Mouse (Mus musculus) G1E (cell line): ENCODE results near the gene Myo1c. TPM values are rescaled to one million over a fixed set of nuclear protein-coding genes. Genes with fewer than 3 reads are reported as not detected.
A peak's percentile ranks its signal among the peaks of the same experiment; 100 is the strongest.

Experiments used
- ATAC-seq: 2 replicates; pipeline ENCODE4 v1.8.0; 2016; ENCODE audit warnings: mild to moderate bottlenecking; ENCODE audit not compliant: insufficient number of reproducible peaks, poor library complexity, low FRiP score, severe bottlenecking; ENCODE audit errors: extremely low read depth
- DNase-seq: peaks from one replicate; pipeline ENCODE4 v3.0.0; 2012; ENCODE audit warnings: low spot score
- H3K27me3 ChIP-seq: 2 replicates; pipeline ENCODE4 v1.6.1; 2012; ENCODE audit warnings: mild to moderate bottlenecking, low read length, inconsistent platforms; ENCODE audit not compliant: insufficient read depth
- H3K36me3 ChIP-seq: replicated peaks from 2 replicates; pipeline ENCODE3; 2012; ENCODE audit warnings: mild to moderate bottlenecking, inconsistent platforms
- H3K4me1 ChIP-seq: 2 replicates; pipeline ENCODE4 v1.6.1; 2012; ENCODE audit warnings: low read depth, low read length, inconsistent platforms, mixed read lengths; ENCODE audit not compliant: insufficient read depth
- H3K4me3 ChIP-seq: 2 replicates; pipeline ENCODE4 v1.5.1; 2012; ENCODE audit warnings: low read depth, mild to moderate bottlenecking, inconsistent platforms, low read length, moderate library complexity, mixed read lengths
- H3K9me3 ChIP-seq: replicated peaks from 2 replicates; pipeline ENCODE4 v1.6.1; 2012; ENCODE audit warnings: inconsistent platforms
- CTCF ChIP-seq: IDR thresholded peaks from 2 replicates; pipeline ENCODE4 v1.5.1; 2012; ENCODE audit warnings: low read depth, low read length, inconsistent platforms, mixed read lengths
- GATA1 ChIP-seq: IDR thresholded peaks from 2 replicates; pipeline ENCODE4 v1.6.1; 2012; ENCODE audit warnings: borderline replicate concordance, low read length, inconsistent platforms, mixed read lengths
- GATA2 ChIP-seq: IDR thresholded peaks from 2 replicates; pipeline ENCODE4 v1.6.1; 2012; ENCODE audit warnings: low read depth, low read length, inconsistent platforms, borderline replicate concordance
- POLR2AphosphoS5 ChIP-seq: IDR thresholded peaks from 2 replicates; pipeline ENCODE4 v1.6.1; 2012; ENCODE audit warnings: low read depth, low read length, inconsistent platforms; ENCODE audit not compliant: insufficient replicate concordance
- TAL1 ChIP-seq: conservative IDR thresholded peaks from 2 replicates; pipeline ENCODE4 v1.6.1; 2012; ENCODE audit warnings: low read depth, low read length, inconsistent platforms, mixed read lengths
- polyA plus RNA-seq: library from polyadenylated mRNA; stranded (reverse); fragments of >175 nt; gene quantifications from 2 replicates; pipeline ENCODE4 v1.2.3, GENCODE M21; 2012
- total RNA-seq, 2 experiments: library from RNA; stranded (forward) in 1 of 2; stranded (reverse) in 1 of 2; fragments of 200-1000 nt in 1 of 2; fragments of >200 nt in 1 of 2; fragmentation: Nextera tagmentation in 1 of 2; gene quantifications; 2 replicates each; pipeline ENCODE4 v1.2.3; 2014 to 2017

The Myo1c gene
- total and polyA plus RNA-seq, 3 experiments = 24.0 to 38.6 (median 35.0) TPM

DNA sequence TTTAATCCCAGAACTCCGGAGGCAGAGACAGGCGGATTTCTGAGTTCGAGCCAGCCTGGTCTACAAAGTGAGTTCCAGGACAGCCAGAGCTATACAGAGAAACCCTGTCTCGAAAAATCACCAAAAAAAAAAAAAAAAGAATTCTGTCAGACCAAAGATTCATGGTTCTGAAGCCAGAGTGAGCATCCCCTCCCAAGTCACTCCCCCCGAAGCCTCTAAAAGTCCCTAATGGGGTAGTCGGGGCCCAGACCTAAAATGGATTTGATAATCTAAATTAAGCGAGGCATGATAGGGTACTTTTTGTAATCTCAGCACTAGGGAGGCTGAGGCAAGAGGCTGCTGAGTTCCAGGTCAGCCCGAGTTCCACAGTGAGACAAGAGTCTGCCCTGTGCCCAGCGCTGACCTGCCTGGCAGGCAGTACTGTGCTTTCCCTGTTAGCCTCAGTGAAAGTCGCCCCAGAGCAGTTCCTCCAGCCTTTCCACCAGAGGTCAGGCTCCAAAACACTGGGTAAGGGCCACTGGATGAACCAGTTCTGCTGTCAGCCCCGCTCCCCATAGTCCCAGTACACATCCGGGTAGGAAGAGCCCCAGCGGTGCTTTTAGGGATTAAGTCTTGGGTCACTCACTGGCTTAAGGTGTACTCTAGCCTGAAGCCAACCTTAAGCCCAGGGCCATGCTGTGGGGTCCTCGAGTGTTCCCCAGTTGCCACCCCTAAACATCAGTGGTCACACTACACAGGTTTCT, 2.8 kb downstream of the Myo1c start:
- no peak for ATAC-seq

DNA sequence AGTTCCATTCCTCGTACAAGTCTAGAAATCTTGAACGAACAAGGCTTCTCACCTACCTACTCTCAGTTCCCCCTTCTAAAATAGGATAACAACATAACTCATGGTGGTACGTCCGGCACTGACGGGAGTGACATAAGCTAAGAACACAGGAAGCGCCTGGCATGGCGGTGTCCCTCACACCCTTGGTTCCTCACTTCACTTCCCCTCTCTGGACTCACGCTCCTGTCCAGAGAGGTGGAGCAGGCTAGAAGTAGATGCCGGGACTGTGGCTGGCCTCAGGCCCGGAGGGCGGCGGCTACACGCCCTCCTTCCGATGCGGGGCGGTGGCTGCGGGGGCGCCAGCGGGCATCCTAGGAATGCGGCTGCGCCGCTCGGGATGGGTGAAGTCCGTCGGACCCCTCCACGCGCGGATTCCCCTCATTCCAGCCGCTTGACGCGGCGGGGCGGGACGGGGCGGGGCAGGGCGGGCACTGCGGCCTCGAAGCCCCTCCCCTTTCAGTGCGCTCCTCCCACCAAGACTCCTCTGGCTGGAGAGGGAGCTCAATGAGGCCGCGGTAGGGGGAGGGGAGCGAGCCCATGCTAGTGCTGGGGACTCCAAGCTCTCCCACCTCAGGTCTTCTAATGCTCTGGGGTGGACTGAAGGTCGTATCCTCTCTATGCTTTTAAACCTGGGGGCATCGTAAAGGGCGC, 3.6 kb downstream of the Myo1c start:
- peaks cover 22% of the 10 kb centered on the region for H3K36me3 ChIP-seq
- peak overlapping the region; percentile 80 for H3K4me3 ChIP-seq
- DNase-seq (peak; percentile 77), ATAC-seq (peak; percentile 52)
- H3K9me3 ChIP-seq = no peaks in the 10 kb centered on the region
- TF ChIP-seq POLR2AphosphoS5 = no peak
- no peaks in the 10 kb centered on the region for H3K27me3 ChIP-seq
- H3K4me1 ChIP-seq = peaks cover 83% of the 10 kb centered on the region

More for the DNA sequence above, 2.8 kb downstream of the Myo1c start:
- Histone ChIP-seq H3K9me3 (no peaks in the 10 kb centered on the region), H3K4me3 (peak overlapping the region; percentile 80), H3K4me1 (peaks cover 80% of the 10 kb centered on the region), H3K27me3 (no peaks in the 10 kb centered on the region), H3K36me3 (peaks cover 18% of the 10 kb centered on the region)
- TF ChIP-seq POLR2AphosphoS5 (no peak), GATA1 (no peak), CTCF (no peak), TAL1 (no peak), GATA2 (no peak)
- DNase-seq = no peak

DNA sequence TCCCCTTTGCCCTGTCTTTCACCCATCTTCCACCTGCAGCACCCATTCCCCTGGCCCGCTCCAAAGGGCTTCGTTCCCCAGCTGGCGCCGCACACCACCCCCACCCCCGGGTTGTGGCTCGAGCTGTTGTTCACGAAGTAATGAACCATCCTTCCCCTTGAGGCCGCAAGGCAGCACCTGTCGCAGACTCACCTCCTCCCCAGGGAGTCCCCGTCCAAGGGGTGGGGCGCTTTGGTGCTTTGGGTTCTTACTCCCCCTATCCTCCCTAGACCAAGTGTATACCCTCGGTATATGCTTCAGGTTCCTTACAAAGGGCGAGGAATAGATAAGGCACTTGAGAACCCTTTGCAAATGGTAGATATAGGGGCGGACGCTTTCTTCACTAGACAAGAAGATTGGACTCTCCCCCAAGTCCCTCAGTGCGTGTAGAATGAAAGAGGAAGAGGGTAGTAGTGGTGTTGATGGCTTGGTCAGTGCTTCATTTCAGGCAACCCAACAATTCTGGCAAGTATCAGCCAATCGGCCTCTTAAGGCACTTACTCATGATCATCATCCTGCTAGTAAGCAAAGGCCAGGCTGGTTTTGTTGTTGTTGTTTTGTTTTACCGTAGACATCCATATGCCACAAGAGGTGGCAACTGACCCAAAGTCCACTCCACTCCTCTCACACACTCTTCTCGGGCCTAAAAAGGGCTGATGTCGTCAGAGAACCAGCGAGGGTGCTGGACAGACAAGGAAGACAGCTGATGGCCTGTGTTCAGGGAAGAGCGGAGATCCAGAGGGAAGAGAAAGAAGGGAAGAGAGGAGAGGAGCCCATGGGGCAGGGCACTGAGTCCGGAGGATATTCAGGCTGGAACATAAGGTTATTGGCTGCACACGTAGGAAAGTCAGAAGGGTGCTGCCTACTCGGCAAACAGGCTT, 4.4 kb downstream of the Myo1c start:
- Histone ChIP-seq H3K27me3 (no peaks in the 10 kb centered on the region), H3K4me1 (peaks cover 76% of the 10 kb centered on the region), H3K36me3 (peaks cover 30% of the 10 kb centered on the region), H3K9me3 (no peaks in the 10 kb centered on the region), H3K4me3 (peak overlapping the region; percentile 80)
- DNase-seq (peak; percentile 51), ATAC-seq (no peak)
- TF ChIP-seq TAL1 (no peak), POLR2AphosphoS5 (no peak), GATA2 (no peak), GATA1 (no peak), CTCF (no peak)

- DNase-seq (peak; percentile 63), ATAC-seq (no peak)
- TF ChIP-seq GATA1 = no peak
- Histone ChIP-seq H3K36me3 (peaks cover 42% of the 10 kb centered on the region), H3K27me3 (no peaks in the 10 kb centered on the region), H3K4me1 (peaks cover 68% of the 10 kb centered on the region), H3K4me3 (peak overlapping the region; percentile 80), H3K9me3 (no peaks in the 10 kb centered on the region)
Measured at GRCm38 (mm10) chr11:75655621-75656545, 5.6 kb downstream of the Myo1c start.

DNA sequence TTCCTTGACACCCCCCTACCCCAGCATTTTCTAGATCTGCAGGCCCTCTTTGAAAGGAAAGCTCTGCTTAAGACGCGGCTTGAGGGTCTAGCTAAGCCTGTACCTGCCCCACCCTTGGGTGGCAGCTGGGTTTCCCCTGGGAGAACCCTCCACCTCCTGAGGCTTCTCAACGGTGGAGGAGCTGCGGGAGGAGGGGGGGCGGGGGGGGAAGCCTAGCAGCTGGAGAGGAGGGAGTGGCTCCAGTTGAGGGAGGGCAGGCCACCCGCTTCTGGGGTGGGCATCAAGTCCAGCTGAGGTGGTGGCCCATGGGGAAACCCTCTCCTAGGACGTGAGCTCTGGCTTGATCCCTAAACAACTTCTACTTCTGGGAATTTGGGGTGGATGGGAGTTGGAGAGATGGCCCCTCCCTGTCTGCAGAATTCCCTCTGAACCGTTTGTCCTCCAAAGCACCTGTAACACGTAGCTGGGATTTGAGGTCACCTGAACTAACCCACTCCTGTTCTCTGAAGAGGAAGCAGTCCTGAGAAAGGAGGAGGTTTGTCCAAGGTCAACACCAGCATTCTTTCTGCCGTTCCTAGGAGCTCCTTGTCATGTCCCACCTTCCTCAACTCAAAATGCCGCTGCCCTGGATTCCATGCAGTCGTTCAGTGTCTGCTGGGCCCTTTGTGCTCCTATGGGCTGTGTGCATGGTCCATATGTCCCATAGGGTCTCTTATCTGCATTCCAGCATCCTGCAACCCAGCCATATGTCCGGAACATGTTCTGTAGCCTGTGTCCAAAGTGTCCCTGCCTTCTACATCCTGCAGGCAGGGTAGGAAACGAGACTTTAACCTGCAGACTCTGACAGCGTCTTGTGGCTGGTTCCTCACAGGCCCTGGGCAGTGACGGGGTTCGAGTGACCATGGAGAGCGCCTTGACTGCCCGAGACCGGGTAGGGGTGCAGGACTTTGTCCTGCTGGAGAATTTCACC, 6.6 kb downstream of the Myo1c start:
- Histone ChIP-seq H3K36me3 (peaks cover 52% of the 10 kb centered on the region), H3K9me3 (no peaks in the 10 kb centered on the region), H3K4me3 (peak overlapping the region; percentile 80), H3K4me1 (peaks cover 63% of the 10 kb centered on the region), H3K27me3 (no peaks in the 10 kb centered on the region)
- no peak for ATAC-seq
- peak; percentile 35 for DNase-seq
- no peak for TF ChIP-seq GATA2
- TF ChIP-seq TAL1 = no peak
- no peak for TF ChIP-seq POLR2AphosphoS5
- TF ChIP-seq GATA1 = no peak
- no peak for TF ChIP-seq CTCF
